Comparison of ENCODE assay signal across 7 mouse cellular contexts in genomic region chr12:80115863-80116194, GRCm38 (mm10). TPM values are rescaled to one million over a fixed set of nuclear protein-coding genes. Genes with fewer than 3 reads are reported as not detected.
DNase-seq lines count a peak whose midpoint lies in the region; ATAC-seq and TF ChIP-seq lines count a peak whose summit lies in the region.

No protein-coding gene starts in this region.

- 0% methylated on average over 23 of the region's 30 CpGs for WGBS in neural tube, embryonic 11.5 days
- WGBS in forebrain, embryonic 14.5 days = 0% methylated on average over 29 of the region's 30 CpGs
- 2% methylated on average over 30 of the region's 30 CpGs for WGBS in liver, embryonic 13.5 days (ENCODE audit: insufficient replicate concordance)
- under 1% methylated on average over 28 of the region's 30 CpGs for WGBS in stomach, postnatal 0 days

- TF ChIP-seq CTCF in stomach, postnatal 0 days (IDR thresholded peaks at IDR 0.05; ENCODE audit: low read depth) = no peak

- H3K4me2 ChIP-seq in neural tube, embryonic 11.5 days (ENCODE audit: low read depth) = peak overlapping the region; percentile 91
- peak overlapping the region; percentile 84 for H3K4me2 ChIP-seq in forebrain, embryonic 14.5 days (ENCODE audit: low read length)
- peak overlapping the region; percentile 98 for H3K4me2 ChIP-seq in liver, embryonic 13.5 days
- H3K4me2 ChIP-seq in stomach, postnatal 0 days (replicated peaks; ENCODE audit: low read depth) = peak overlapping the region; percentile 87

- peak overlapping the region; percentile 92 for H3K27ac ChIP-seq in neural tube, embryonic 11.5 days (ENCODE audit: low read depth, low read length)
- peak overlapping the region; percentile 94 for H3K27ac ChIP-seq in forebrain, embryonic 14.5 days (ENCODE audit: low read depth, low read length)
- peak overlapping the region; percentile 97 for H3K27ac ChIP-seq in liver, embryonic 13.5 days
- peak overlapping the region; percentile 95 for H3K27ac ChIP-seq in stomach, postnatal 0 days (replicated peaks)

- DNase-seq in neural tube, embryonic 11.5 days (ENCODE audit: low spot score) = no peak
- no peak for DNase-seq in neural tube, embryonic 10.5 days (ENCODE audit: extremely low spot score, low spot score)
- DNase-seq in forebrain, embryonic 14.5 days (ENCODE audit: low spot score) = no peak
- DNase-seq in liver, embryonic 13.5 days = no peak
- DNase-seq in stomach, postnatal 0 days (ENCODE audit: low spot score) = no peak
- DNase-seq in ovary, adult 18-20 months (ENCODE audit: low spot score) = no peak
- DNase-seq in retina, postnatal 1 day = no peak

- H3K9me3 ChIP-seq in neural tube, embryonic 11.5 days (ENCODE audit: control insufficient read depth, low read length) = no peaks in the 10 kb centered on the region
- no peaks in the 10 kb centered on the region for H3K9me3 ChIP-seq in forebrain, embryonic 14.5 days (replicated peaks; ENCODE audit: control insufficient read depth, low read length)
- no peaks in the 10 kb centered on the region for H3K9me3 ChIP-seq in liver, embryonic 13.5 days (replicated peaks)
- H3K9me3 ChIP-seq in stomach, postnatal 0 days (ENCODE audit: control insufficient read depth, low read length) = no peaks in the 10 kb centered on the region

- H3K9ac ChIP-seq in neural tube, embryonic 11.5 days (ENCODE audit: low read length) = peak overlapping the region; percentile 86
- peak overlapping the region; percentile 88 for H3K9ac ChIP-seq in forebrain, embryonic 14.5 days (ENCODE audit: low read length)
- H3K9ac ChIP-seq in liver, embryonic 13.5 days = peak overlapping the region; percentile 92
- peak overlapping the region; percentile 94 for H3K9ac ChIP-seq in stomach, postnatal 0 days (ENCODE audit: low read length)

- H3K27me3 ChIP-seq in neural tube, embryonic 11.5 days (ENCODE audit: control insufficient read depth, insufficient read depth, low read length) = peaks cover 3% of the 10 kb centered on the region; the same call in 1 of the 2 replicates
- H3K27me3 ChIP-seq in forebrain, embryonic 14.5 days (replicated peaks; ENCODE audit: control insufficient read depth, insufficient read depth, low read length) = peaks cover 5% of the 10 kb centered on the region; the same call in 1 of the 2 replicates
- no peaks in the 10 kb centered on the region for H3K27me3 ChIP-seq in liver, embryonic 13.5 days
- no peaks in the 10 kb centered on the region for H3K27me3 ChIP-seq in stomach, postnatal 0 days (ENCODE audit: control insufficient read depth, insufficient read depth, low read length)

- peak overlapping the region; percentile 91 for H3K4me3 ChIP-seq in neural tube, embryonic 11.5 days (ENCODE audit: low read depth, low read length)
- H3K4me3 ChIP-seq in forebrain, embryonic 14.5 days (ENCODE audit: low read depth, low read length) = peak overlapping the region; percentile 59
- H3K4me3 ChIP-seq in liver, embryonic 13.5 days (replicated peaks) = peak overlapping the region; percentile 82
- peak overlapping the region; percentile 83 for H3K4me3 ChIP-seq in stomach, postnatal 0 days (ENCODE audit: low read depth, low read length)

- H3K36me3 ChIP-seq in neural tube, embryonic 11.5 days (ENCODE audit: control insufficient read depth, insufficient read depth, low read length) = no peaks in the 10 kb centered on the region
- H3K36me3 ChIP-seq in forebrain, embryonic 14.5 days (ENCODE audit: control insufficient read depth, insufficient read depth, low read length) = 0 out of 2 replicates have a peak, but pooled peaks cover 3% of the 10 kb centered on the region
- H3K36me3 ChIP-seq in liver, embryonic 13.5 days = peaks cover 12% of the 10 kb centered on the region; the same call in 1 of the 2 replicates
- H3K36me3 ChIP-seq in stomach, postnatal 0 days (ENCODE audit: control insufficient read depth, insufficient read depth, low read length) = peaks cover 4% of the 10 kb centered on the region; the same call in 1 of the 2 replicates

- ATAC-seq in neural tube, embryonic 11.5 days (ENCODE audit: insufficient read depth, low FRiP score, low TSS enrichment) = no peak; the same call in 1 of the 2 replicates
- peak; percentile 51 for ATAC-seq in forebrain, embryonic 14.5 days
- ATAC-seq in liver, embryonic 13.5 days (ENCODE audit: low read depth) = no peak
- ATAC-seq in stomach, postnatal 0 days (ENCODE audit: low FRiP score, low TSS enrichment) = no peak

- TF ChIP-seq EP300 in stomach, postnatal 0 days (optimal IDR thresholded peaks at IDR 0.05) = no peak

- H3K4me1 ChIP-seq in neural tube, embryonic 11.5 days (ENCODE audit: control insufficient read depth, insufficient read depth, low read length) = peaks cover 15% of the 10 kb centered on the region
- peaks cover 17% of the 10 kb centered on the region for H3K4me1 ChIP-seq in forebrain, embryonic 14.5 days (ENCODE audit: control insufficient read depth, insufficient read depth, low read length)
- peaks cover 66% of the 10 kb centered on the region for H3K4me1 ChIP-seq in liver, embryonic 13.5 days (replicated peaks)
- H3K4me1 ChIP-seq in stomach, postnatal 0 days (replicated peaks; ENCODE audit: control insufficient read depth, insufficient read depth) = 0 out of 2 replicates have a peak, but pooled peaks cover 6% of the 10 kb centered on the region

RNA-seq across cellular contexts. Expression of gene Zfp36l1, which starts 3.0 kb away (rescaled TPM):
- 135 and 139 TPM in 2 replicates for polyA plus RNA-seq in neural tube, embryonic 11.5 days (2014; fragmentation: Nextera tagmentation; extraction: Ambion mirVana)
- polyA plus RNA-seq in forebrain, embryonic 14.5 days (2014; fragmentation: Nextera tagmentation; extraction: Ambion mirVana) = 39.7 and 45.5 TPM in 2 replicates
- 18.3 and 20.7 TPM in 2 replicates for polyA plus RNA-seq in liver, embryonic 13.5 days (2015; fragmentation: Nextera tagmentation; extraction: Ambion mirVana)
- 90.8 and 98.5 TPM in 2 replicates for polyA plus RNA-seq in stomach, postnatal 0 days (2015; fragmentation: Nextera tagmentation; extraction: Ambion mirVana)
